Comparison of ENCODE assay signal across 7 mouse cellular contexts in genomic region chr17:70852686-70853386, GRCm38 (mm10). TPM values are rescaled to one million over a fixed set of nuclear protein-coding genes. Genes with fewer than 3 reads are reported as not detected.
A peak's percentile ranks its signal among the peaks of the same experiment; 100 is the strongest.
DNase-seq lines count a peak whose midpoint lies in the region; ATAC-seq lines count a peak whose summit lies in the region.

No protein-coding gene starts in this region.

- peaks cover 38% of the 10 kb centered on the region for H3K4me1 ChIP-seq in hindbrain, embryonic 16.5 days (ENCODE audit: control insufficient read depth, insufficient read depth, low read depth, low read length)

- peak; percentile 81 for ATAC-seq in hindbrain, embryonic 16.5 days

- no peaks in the 10 kb centered on the region for H3K27me3 ChIP-seq in hindbrain, embryonic 16.5 days (replicated peaks; ENCODE audit: control insufficient read depth, insufficient read depth, low read length)

- peak overlapping the region; percentile 75 for H3K9ac ChIP-seq in hindbrain, embryonic 16.5 days (ENCODE audit: low read depth, low read length)

- H3K4me2 ChIP-seq in hindbrain, embryonic 16.5 days (ENCODE audit: low read length), result peak overlapping the region; percentile 97

- intact Hi-C loops in left cerebral cortex, postnatal 4 days (cut with DNase I), result loop anchor here (5.0 kb wide), 1 partner anchor 114 kb away; no protein-coding TSS in a partner anchor

- no peaks in the 10 kb centered on the region for H3K9me3 ChIP-seq in hindbrain, embryonic 16.5 days (ENCODE audit: control insufficient read depth, low read length)

- DNase-seq in R1 (ENCODE audit: low read depth, low spot score), result peak; percentile 85
- DNase-seq in cerebellum, adult 9-10 months, result peak; percentile 27
- peak; percentile 63 to 77 for DNase-seq in gastrocnemius, adult 8-10 months (ENCODE audit: low spot score in 2 of 2)
- peak; percentile 82 for DNase-seq in left cerebral cortex, postnatal 4 days
- peak; percentile 77 for DNase-seq in mesoderm, embryonic 11.5 days (ENCODE audit: low read depth, low spot score)
- DNase-seq in skeletal muscle tissue, adult 2 months (ENCODE audit: low read depth, low spot score), result peak; percentile 79

- peak overlapping the region; percentile 68 for H3K4me3 ChIP-seq in hindbrain, embryonic 16.5 days (ENCODE audit: low read length)

- H3K27ac ChIP-seq in hindbrain, embryonic 16.5 days (ENCODE audit: low read depth, low read length), result peak overlapping the region; percentile 91

- WGBS in hindbrain, embryonic 16.5 days, result under 1% methylated on average over 44 of the region's 51 CpGs

- H3K36me3 ChIP-seq in hindbrain, embryonic 16.5 days (ENCODE audit: control insufficient read depth, insufficient read depth, low read length), result no peaks in the 10 kb centered on the region

RNA-seq across cellular contexts. Expression of gene Tgif1, which starts 0.5 kb away (rescaled TPM):
- total RNA-seq in gastrocnemius, adult 8-10 months (2022), result 1 to 10 TPM; 5.6 to 7.2 (median 5.9) TPM
- polyA plus RNA-seq in hindbrain, embryonic 16.5 days (2015; fragmentation: Nextera tagmentation; extraction: Ambion mirVana), result 13.2 and 14.5 TPM in 2 replicates
- 1 to 10 TPM; 3.2 to 3.3 TPM for total RNA-seq in left cerebral cortex, postnatal 4 days (2021)

Comparison
In these comparisons a context has a peak if more than half of its experiments do, and no peak if none do; other contexts are left out.
1. Peak in every context shown above with its lines: DNase-seq, ATAC-seq, H3K4me3 ChIP-seq and H3K27ac ChIP-seq.
2. DNase-seq: peak in every context shown above with its lines; median percentile 85 in R1; 82 in left cerebral cortex, postnatal 4 days; 79 in skeletal muscle tissue, adult 2 months; 77 in mesoderm, embryonic 11.5 days; 70 in gastrocnemius, adult 8-10 months; 27 in cerebellum, adult 9-10 months.